Mouse (Mus musculus): ENCODE measurements around the gene Phf23. TPM values are rescaled to one million over a fixed set of nuclear protein-coding genes. Genes with fewer than 3 reads are reported as not detected.

Gene Phf23
- polyA plus RNA-seq, 1 experiment, result 58.6 TPM

DNA sequence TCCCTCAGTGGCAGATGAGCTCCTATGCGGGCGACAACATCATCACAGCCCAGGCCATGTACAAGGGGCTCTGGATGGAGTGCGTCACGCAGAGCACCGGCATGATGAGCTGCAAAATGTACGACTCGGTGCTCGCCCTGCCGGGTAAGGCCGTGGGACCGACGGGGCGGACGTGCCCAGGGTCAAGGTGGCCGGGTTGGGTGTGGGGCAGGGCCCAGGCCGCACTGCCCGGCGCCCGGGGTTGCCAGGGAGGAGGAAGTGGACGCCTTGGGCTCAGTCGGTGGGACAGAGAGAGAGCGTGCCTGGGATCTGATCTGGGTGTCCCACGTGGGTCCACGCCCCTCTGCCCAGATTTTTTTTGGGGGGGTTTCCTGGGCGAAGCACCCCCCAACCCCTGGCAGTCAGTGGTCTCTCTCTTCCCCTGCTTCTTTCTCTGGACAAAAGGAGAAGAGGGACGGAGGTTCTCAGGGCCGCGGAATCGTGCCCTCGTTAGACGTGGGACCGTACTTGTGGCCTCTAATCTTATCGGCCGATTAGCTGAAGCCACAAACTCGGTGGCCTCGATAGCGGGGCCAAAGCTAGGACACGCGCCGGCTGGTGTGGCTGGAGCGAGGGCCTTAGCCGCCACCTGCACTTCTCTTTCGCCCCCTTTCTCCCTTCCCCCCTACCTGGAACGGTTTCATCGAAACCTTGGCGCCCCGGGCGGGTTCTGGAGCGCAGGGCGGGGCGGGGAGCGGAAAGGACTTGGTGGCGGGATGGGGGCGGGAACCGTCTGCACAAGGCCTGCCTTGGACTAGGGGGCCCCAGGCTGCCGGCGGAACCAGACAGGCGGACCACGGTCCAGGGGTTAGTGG lies 29.3 kb upstream of the Phf23 start:
- TF ChIP-seq POLR2AphosphoS2 (IDR thresholded peaks at IDR 0.05; ENCODE audit: insufficient read length, low read depth) (peak; percentile 20), TCF3 (IDR thresholded peaks at IDR 0.05; ENCODE audit: insufficient read length, low read depth) (no peak)
- Histone ChIP-seq H3K36me3 (ENCODE audit: control insufficient read depth, insufficient read depth) (peaks cover 19% of the 10 kb centered on the region), H3ac (ENCODE audit: control insufficient read depth, insufficient read length) (no peak overlapping the region), H3K79me2 (ENCODE audit: control insufficient read depth, insufficient read depth) (no peaks in the 10 kb centered on the region), H3K27me3 (ENCODE audit: control insufficient read depth, insufficient read depth, insufficient read length) (peaks cover 36% of the 10 kb centered on the region), H3K4me3 (no peak overlapping the region), H3K4me2 (ENCODE audit: low read depth) (no peak overlapping the region)

DNA sequence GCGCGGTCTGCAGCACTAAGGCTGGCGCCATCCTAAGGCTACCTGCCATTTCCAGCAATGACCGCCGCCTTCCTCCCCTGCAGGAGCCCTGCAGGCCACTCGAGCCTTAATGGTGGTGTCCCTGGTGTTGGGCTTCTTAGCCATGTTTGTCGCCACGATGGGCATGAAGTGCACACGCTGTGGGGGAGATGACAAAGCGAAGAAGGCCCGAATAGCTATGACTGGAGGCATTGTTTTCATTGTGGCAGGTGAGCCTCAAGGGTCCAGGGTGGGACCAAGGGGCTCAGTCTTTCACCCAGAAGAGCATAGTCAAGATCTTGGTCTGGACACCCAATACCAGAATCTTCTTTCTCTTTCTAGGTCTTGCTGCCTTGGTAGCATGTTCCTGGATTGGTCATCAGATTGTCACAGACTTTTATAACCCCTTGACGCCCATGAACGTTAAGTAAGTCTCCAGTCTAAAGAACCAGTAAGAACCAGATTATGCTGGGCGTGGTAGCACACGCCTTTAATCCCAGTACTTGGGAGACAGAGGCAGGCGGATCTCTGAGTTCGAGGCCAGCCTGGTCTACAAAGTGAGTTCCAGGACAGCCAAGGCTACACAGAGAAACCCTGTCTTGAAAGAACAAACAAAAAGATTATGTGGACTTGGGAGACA lies 28.6 kb upstream of the Phf23 start:
- Histone ChIP-seq H3K36me3 (ENCODE audit: control insufficient read depth, insufficient read depth) (peaks cover 20% of the 10 kb centered on the region), H3K4me2 (ENCODE audit: low read depth) (no peak overlapping the region), H3ac (ENCODE audit: control insufficient read depth, insufficient read length) (no peak overlapping the region), H3K4me3 (no peak overlapping the region), H3K79me2 (ENCODE audit: control insufficient read depth, insufficient read depth) (no peaks in the 10 kb centered on the region), H3K27me3 (ENCODE audit: control insufficient read depth, insufficient read depth, insufficient read length) (peaks cover 34% of the 10 kb centered on the region)
- no peak for TF ChIP-seq POLR2AphosphoS2 (IDR thresholded peaks at IDR 0.05; ENCODE audit: insufficient read length, low read depth)
- no peak for TF ChIP-seq MAX (IDR thresholded peaks at IDR 0.05; ENCODE audit: low read depth)
- TF ChIP-seq TCF12 (IDR thresholded peaks at IDR 0.05; ENCODE audit: insufficient read depth, poor library complexity, severe bottlenecking), result no peak
- no peak for TF ChIP-seq MYOD1 (IDR thresholded peaks at IDR 0.05; ENCODE audit: control insufficient read depth in 1 of 3, insufficient read length in 2 of 3, low read depth in 2 of 3)
- no peak for TF ChIP-seq CEBPB (IDR thresholded peaks at IDR 0.05; ENCODE audit: insufficient read depth, poor library complexity, severe bottlenecking)
- no peak for TF ChIP-seq SRF (IDR thresholded peaks at IDR 0.05; ENCODE audit: control insufficient read depth, insufficient read length, low read depth)
- no peak for TF ChIP-seq TCF3 (IDR thresholded peaks at IDR 0.05; ENCODE audit: insufficient read length, low read depth)
- TF ChIP-seq POLR2A (IDR thresholded peaks at IDR 0.05; ENCODE audit: insufficient read length, low read depth), result no peak
- no peak for TF ChIP-seq E2F4 (IDR thresholded peaks at IDR 0.05; ENCODE audit: insufficient read depth)
- TF ChIP-seq MYOG (IDR thresholded peaks at IDR 0.05; ENCODE audit: control insufficient read depth in 1 of 3, insufficient read depth in 1 of 3, insufficient read length in 2 of 3, low read depth in 2 of 3), result no peak
- no peak for TF ChIP-seq USF1 (IDR thresholded peaks at IDR 0.05; ENCODE audit: low read depth)
- TF ChIP-seq REST (IDR thresholded peaks at IDR 0.05; ENCODE audit: insufficient read depth, insufficient read length), result no peak

DNA sequence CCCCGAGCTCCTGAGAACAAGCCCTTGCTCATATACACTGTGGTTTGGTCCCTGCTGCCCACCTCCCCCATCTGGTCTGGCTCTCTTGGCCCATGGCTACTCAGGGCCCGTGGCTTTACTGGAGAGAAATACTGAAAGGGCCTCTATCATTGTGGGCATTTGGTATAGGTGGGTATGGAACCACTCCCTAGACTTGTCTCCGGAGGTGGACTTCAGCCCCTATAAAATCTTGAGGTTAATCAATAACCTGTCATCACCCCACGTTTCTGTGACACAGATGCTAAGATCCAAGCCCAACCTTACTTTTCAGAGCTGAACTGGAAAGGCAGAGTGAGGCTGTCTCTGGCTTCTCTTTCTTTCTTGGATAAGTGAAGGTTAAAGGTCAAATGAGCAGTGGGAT lies 26.8 kb upstream of the Phf23 start:
- peaks cover 23% of the 10 kb centered on the region for H3K27me3 ChIP-seq (ENCODE audit: control insufficient read depth, insufficient read depth, insufficient read length)
- H3K36me3 ChIP-seq (ENCODE audit: control insufficient read depth, insufficient read depth), result peaks cover 35% of the 10 kb centered on the region
- no peak overlapping the region for H3ac ChIP-seq (ENCODE audit: control insufficient read depth, insufficient read length)
- H3K4me3 ChIP-seq, result no peak overlapping the region
- no peak for TF ChIP-seq CEBPB (IDR thresholded peaks at IDR 0.05; ENCODE audit: insufficient read depth, poor library complexity, severe bottlenecking)
- TF ChIP-seq REST (IDR thresholded peaks at IDR 0.05; ENCODE audit: insufficient read depth, insufficient read length), result no peak
- no peak for TF ChIP-seq POLR2A (IDR thresholded peaks at IDR 0.05; ENCODE audit: insufficient read length, low read depth)
- TF ChIP-seq MAX (IDR thresholded peaks at IDR 0.05; ENCODE audit: low read depth), result no peak
- TF ChIP-seq TCF12 (IDR thresholded peaks at IDR 0.05; ENCODE audit: insufficient read depth, poor library complexity, severe bottlenecking), result no peak
- no peak for TF ChIP-seq SRF (IDR thresholded peaks at IDR 0.05; ENCODE audit: control insufficient read depth, insufficient read length, low read depth)
- TF ChIP-seq E2F4 (IDR thresholded peaks at IDR 0.05; ENCODE audit: insufficient read depth), result no peak
- no peak for TF ChIP-seq POLR2AphosphoS2 (IDR thresholded peaks at IDR 0.05; ENCODE audit: insufficient read length, low read depth)
- no peak for TF ChIP-seq MYOG (IDR thresholded peaks at IDR 0.05; ENCODE audit: control insufficient read depth in 1 of 3, insufficient read depth in 1 of 3, insufficient read length in 2 of 3, low read depth in 2 of 3)
- TF ChIP-seq TCF3 (IDR thresholded peaks at IDR 0.05; ENCODE audit: insufficient read length, low read depth), result no peak
- no peak for TF ChIP-seq USF1 (IDR thresholded peaks at IDR 0.05; ENCODE audit: low read depth)
- no peak for TF ChIP-seq MYOD1 (IDR thresholded peaks at IDR 0.05; ENCODE audit: control insufficient read depth in 1 of 3, insufficient read length in 2 of 3, low read depth in 2 of 3)
- H3K4me2 ChIP-seq (ENCODE audit: low read depth), result no peak overlapping the region
- H3K79me2 ChIP-seq (ENCODE audit: control insufficient read depth, insufficient read depth), result no peaks in the 10 kb centered on the region

- H3K4me3 ChIP-seq, result no peak overlapping the region
- TF ChIP-seq E2F4 (IDR thresholded peaks at IDR 0.05; ENCODE audit: insufficient read depth) (no peak), POLR2A (IDR thresholded peaks at IDR 0.05; ENCODE audit: insufficient read length, low read depth) (no peak), USF1 (IDR thresholded peaks at IDR 0.05; ENCODE audit: low read depth) (no peak), SRF (IDR thresholded peaks at IDR 0.05; ENCODE audit: control insufficient read depth, insufficient read length, low read depth) (no peak)
- H3K27me3 ChIP-seq (ENCODE audit: control insufficient read depth, insufficient read depth, insufficient read length), result peaks cover 15% of the 10 kb centered on the region
- H3K79me2 ChIP-seq (ENCODE audit: control insufficient read depth, insufficient read depth), result no peaks in the 10 kb centered on the region
- H3ac ChIP-seq (ENCODE audit: control insufficient read depth, insufficient read length), result no peak overlapping the region
- H3K36me3 ChIP-seq (ENCODE audit: control insufficient read depth, insufficient read depth), result peaks cover 48% of the 10 kb centered on the region
- no peak overlapping the region for H3K4me2 ChIP-seq (ENCODE audit: low read depth)
Observed at GRCm38 (mm10) chr11:69970222-69970621, 25.4 kb upstream of the Phf23 start.

- no peaks in the 10 kb centered on the region for H3K79me2 ChIP-seq (ENCODE audit: control insufficient read depth, insufficient read depth)
- H3K36me3 ChIP-seq (ENCODE audit: control insufficient read depth, insufficient read depth), result peaks cover 53% of the 10 kb centered on the region
- H3K27me3 ChIP-seq (ENCODE audit: control insufficient read depth, insufficient read depth, insufficient read length), result peaks cover 11% of the 10 kb centered on the region
- H3ac ChIP-seq (ENCODE audit: control insufficient read depth, insufficient read length), result no peak overlapping the region
- no peak for TF ChIP-seq CEBPB (IDR thresholded peaks at IDR 0.05; ENCODE audit: insufficient read depth, poor library complexity, severe bottlenecking)
- TF ChIP-seq REST (IDR thresholded peaks at IDR 0.05; ENCODE audit: insufficient read depth, insufficient read length), result no peak
- no peak for TF ChIP-seq TCF12 (IDR thresholded peaks at IDR 0.05; ENCODE audit: insufficient read depth, poor library complexity, severe bottlenecking)
- no peak for TF ChIP-seq E2F4 (IDR thresholded peaks at IDR 0.05; ENCODE audit: insufficient read depth)
- no peak for TF ChIP-seq MYOG (IDR thresholded peaks at IDR 0.05; ENCODE audit: control insufficient read depth in 1 of 3, insufficient read depth in 1 of 3, insufficient read length in 2 of 3, low read depth in 2 of 3)
- no peak for TF ChIP-seq POLR2AphosphoS2 (IDR thresholded peaks at IDR 0.05; ENCODE audit: insufficient read length, low read depth)
- no peak for TF ChIP-seq TCF3 (IDR thresholded peaks at IDR 0.05; ENCODE audit: insufficient read length, low read depth)
- no peak for TF ChIP-seq POLR2A (IDR thresholded peaks at IDR 0.05; ENCODE audit: insufficient read length, low read depth)
- TF ChIP-seq SRF (IDR thresholded peaks at IDR 0.05; ENCODE audit: control insufficient read depth, insufficient read length, low read depth), result no peak
- TF ChIP-seq MAX (IDR thresholded peaks at IDR 0.05; ENCODE audit: low read depth), result no peak
- no peak for TF ChIP-seq MYOD1 (IDR thresholded peaks at IDR 0.05; ENCODE audit: control insufficient read depth in 1 of 3, insufficient read length in 2 of 3, low read depth in 2 of 3)
- TF ChIP-seq USF1 (IDR thresholded peaks at IDR 0.05; ENCODE audit: low read depth), result no peak
- no peak overlapping the region for H3K4me3 ChIP-seq
- H3K4me2 ChIP-seq (ENCODE audit: low read depth), result no peak overlapping the region
Observed at GRCm38 (mm10) chr11:69970775-69971174, 24.8 kb upstream of the Phf23 start.
